Mouse (Mus musculus): Measurements from ENCODE around the gene Ppp1r12b. TPM values are rescaled to one million over a fixed set of nuclear protein-coding genes. Genes with fewer than 3 reads are reported as not detected.
A peak's percentile ranks its signal among the peaks of the same experiment; 100 is the strongest.

The Ppp1r12b gene
- total and polyA plus RNA-seq, 3 experiments, result 0.64 to 1.8 (median 1.6) TPM

- in situ Hi-C loops (cut with MboI; ENCODE audit: low pct_ligation_motif_present, low pct_unique_long_range_greater_than_20kb, low sequenced_read_pairs), result no loop called here
- DNase-seq (ENCODE audit: extremely low read depth), result peak; percentile 66
Observed at GRCm38 (mm10) chr1:134854325-134854982, 101.3 kb downstream of the Ppp1r12b start.

GRCm38 (mm10) chr1:134852797-134853196 is 102.9 kb downstream of the Ppp1r12b start:
- TF ChIP-seq ZNF384 (IDR thresholded peaks at IDR 0.05; ENCODE audit: low read depth, low read length), result no peak
- TF ChIP-seq IRF4 (IDR thresholded peaks at IDR 0.05; ENCODE audit: low read depth, low read length), result no peak
- TF ChIP-seq TCF12 (IDR thresholded peaks at IDR 0.05; ENCODE audit: low read depth, low read length), result no peak
- TF ChIP-seq EP300 (IDR thresholded peaks at IDR 0.05; ENCODE audit: low read length), result no peak
- TF ChIP-seq CTCF (conservative IDR thresholded peaks at IDR 0.05 in 1 of 2, IDR thresholded peaks at IDR 0.05 in 1 of 2; ENCODE audit: low read depth in 2 of 2, low read length in 2 of 2), result no peak
- no peak for TF ChIP-seq BHLHE40 (IDR thresholded peaks at IDR 0.05; ENCODE audit: low read depth, low read length)
- no peak for TF ChIP-seq MAFK (IDR thresholded peaks at IDR 0.05; ENCODE audit: insufficient replicate concordance, low read length)
- Histone ChIP-seq H3K79me2 (replicated peaks; ENCODE audit: control insufficient read depth, extremely low read depth, insufficient read depth, poor library complexity, severe bottlenecking) (no peaks in the 10 kb centered on the region), H3K4me1 (ENCODE audit: control insufficient read depth in 1 of 2, insufficient read depth in 2 of 2) (peaks cover 20 to 36% of the 10 kb centered on the region in 2 experiments), H3K9ac (ENCODE audit: insufficient read depth, low read depth) (no peak overlapping the region), H3K4me2 (ENCODE audit: insufficient read depth, low read depth, poor library complexity, severe bottlenecking) (no peak overlapping the region), H3K27ac (ENCODE audit: insufficient read depth, low read depth) (no peak overlapping the region), H3K9me3 (replicated peaks; ENCODE audit: low read length) (no peaks in the 10 kb centered on the region), H3K27me3 (replicated peaks) (no peaks in the 10 kb centered on the region), H3K4me3 (replicated peaks in 1 of 3; ENCODE audit: low read depth in 2 of 3, low read length in 2 of 3, poor library complexity in 1 of 3) (no peak overlapping the region), H3K36me3 (replicated peaks in 1 of 2; ENCODE audit: control insufficient read depth in 1 of 2, insufficient read depth in 1 of 2, low read length in 1 of 2) (peaks cover 0 to 7% of the 10 kb centered on the region in 2 experiments)
- dilution Hi-C loops (cut with MboI; ENCODE audit: extremely low pct_ligation_motif_present, extremely low pct_unique_long_range_greater_than_20kb, low sequenced_read_pairs), result no loop called here
- in situ Hi-C loops (cut with MboI; ENCODE audit: low pct_ligation_motif_present, low pct_unique_long_range_greater_than_20kb, low sequenced_read_pairs), result no loop called here
- no peak for DNase-seq (ENCODE audit: extremely low read depth)

More at GRCm38 (mm10) chr1:134854325-134854982, 101.3 kb downstream of the Ppp1r12b start:
- TF ChIP-seq MEF2A (IDR thresholded peaks at IDR 0.05; ENCODE audit: borderline replicate concordance, low read depth, low read length) (no peak), BHLHE40 (IDR thresholded peaks at IDR 0.05; ENCODE audit: low read depth, low read length) (no peak), RAD21 (IDR thresholded peaks at IDR 0.05; ENCODE audit: low read depth, low read length) (peak; percentile 94), SMC3 (IDR thresholded peaks at IDR 0.05; ENCODE audit: low read depth, low read length) (peak; percentile 93), ZC3H11A (IDR thresholded peaks at IDR 0.05; ENCODE audit: low read depth, low read length) (peak; percentile 74), IRF4 (IDR thresholded peaks at IDR 0.05; ENCODE audit: low read depth, low read length) (peak; percentile 37; the same call in 1 of the 2 replicates), ELF1 (IDR thresholded peaks at IDR 0.05; ENCODE audit: low read depth, low read length) (no peak), JUND (conservative IDR thresholded peaks at IDR 0.05; ENCODE audit: low read depth, low read length) (peak; percentile 17; the same call in 1 of the 2 replicates), CTCF (conservative IDR thresholded peaks at IDR 0.05 in 1 of 2, IDR thresholded peaks at IDR 0.05 in 1 of 2; ENCODE audit: low read depth in 2 of 2, low read length in 2 of 2) (peak; percentile 74 to 94), KAT2A (IDR thresholded peaks at IDR 0.05; ENCODE audit: insufficient replicate concordance, low read length) (no peak)
- Histone ChIP-seq H3K4me1 (ENCODE audit: control insufficient read depth in 1 of 2, insufficient read depth in 2 of 2) (peaks cover 20 to 32% of the 10 kb centered on the region in 2 experiments), H3K27ac (ENCODE audit: insufficient read depth, low read depth) (no peak overlapping the region), H3K9me3 (replicated peaks; ENCODE audit: low read length) (no peaks in the 10 kb centered on the region), H3K36me3 (replicated peaks in 1 of 2; ENCODE audit: control insufficient read depth in 1 of 2, insufficient read depth in 1 of 2, low read length in 1 of 2) (peaks cover 0 to 7% of the 10 kb centered on the region in 2 experiments), H3K4me2 (ENCODE audit: insufficient read depth, low read depth, poor library complexity, severe bottlenecking) (no peak overlapping the region), H3K79me2 (replicated peaks; ENCODE audit: control insufficient read depth, extremely low read depth, insufficient read depth, poor library complexity, severe bottlenecking) (no peaks in the 10 kb centered on the region), H3K9ac (ENCODE audit: insufficient read depth, low read depth) (no peak overlapping the region), H3K27me3 (replicated peaks) (no peaks in the 10 kb centered on the region), H3K4me3 (replicated peaks in 1 of 3; ENCODE audit: low read depth in 2 of 3, low read length in 2 of 3, poor library complexity in 1 of 3) (no peak overlapping the region)
- dilution Hi-C loops (cut with MboI; ENCODE audit: extremely low pct_ligation_motif_present, extremely low pct_unique_long_range_greater_than_20kb, low sequenced_read_pairs), result no loop called here

Measured in CH12.LX (cell line).